Mouse (Mus musculus): ENCODE results near the gene Zcchc18.

DNA sequence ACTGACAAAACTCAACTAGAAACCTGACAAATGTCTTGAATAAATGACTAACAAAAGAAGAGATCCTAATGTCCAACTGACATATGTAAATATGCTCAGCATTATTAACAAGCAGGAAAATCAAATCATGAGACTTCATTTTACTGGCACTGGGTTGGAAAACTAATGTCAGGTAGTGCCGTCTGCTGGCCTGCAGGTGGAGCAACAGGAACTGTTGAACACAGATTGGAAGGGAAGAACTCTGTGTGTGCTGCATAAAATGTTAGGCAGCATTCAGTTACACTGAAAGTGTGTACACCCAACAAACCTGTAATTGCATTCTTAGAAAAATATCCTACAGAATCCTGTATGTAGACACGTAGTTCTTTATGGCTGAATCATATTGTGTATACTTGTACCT is 33.3 kb upstream of the Zcchc18 start:
- TF ChIP-seq CTCF (IDR thresholded peaks at IDR 0.05; ENCODE audit: control insufficient read depth, insufficient read depth, low read length) (0 out of 2 replicates have a peak, but pooled peaks have one; percentile 25), POLR2A (IDR thresholded peaks at IDR 0.05; ENCODE audit: borderline replicate concordance, control insufficient read depth, low read depth, low read length) (no peak)

Measured in bone marrow, adult 2 months (tissue).